Mouse (Mus musculus) intestine, postnatal 0 days (tissue): Measurements from ENCODE around the gene Ociad2. TPM values are rescaled to one million over a fixed set of nuclear protein-coding genes. Genes with fewer than 3 reads are reported as not detected.

Experiments used
- ATAC-seq: fragments of 200-750 bp; cut with Nextera tagmentation; 2 replicates; pipeline ENCODE4 v1.8.0; 2017; ENCODE audit warnings: mild to moderate bottlenecking, moderate TSS enrichment, moderate library complexity
- H3K27ac ChIP-seq: fragments of 300-500 bp; sonication (generic); 2 replicates; pipeline ENCODE4 v1.5.1; 2014; ENCODE audit warnings: mild to moderate bottlenecking, low read depth, low read length, moderate library complexity
- H3K27me3 ChIP-seq: fragments of 300-500 bp; sonication (generic); replicated peaks from 2 replicates; pipeline ENCODE4 v1.6.1; 2014; ENCODE audit warnings: low read length, mixed read lengths; ENCODE audit not compliant: control insufficient read depth, insufficient read depth
- H3K36me3 ChIP-seq: fragments of 300-500 bp; sonication (generic); 2 replicates; pipeline ENCODE4 v1.6.1; 2014; ENCODE audit warnings: mild to moderate bottlenecking, moderate library complexity; ENCODE audit not compliant: control insufficient read depth, insufficient read depth
- H3K4me1 ChIP-seq: fragments of 300-500 bp; sonication (generic); replicated peaks from 2 replicates; pipeline ENCODE4 v1.6.1; 2014; ENCODE audit warnings: antibody characterized with exemption, low read length, mixed read lengths; ENCODE audit not compliant: control insufficient read depth, insufficient read depth
- H3K4me2 ChIP-seq: fragments of 300-500 bp; sonication (generic); replicated peaks from 2 replicates; pipeline ENCODE4 v1.6.1; 2014; ENCODE audit warnings: low read depth, mild to moderate bottlenecking, moderate library complexity
- H3K4me3 ChIP-seq: fragments of 300-500 bp; sonication (generic); 2 replicates; pipeline ENCODE4 v1.5.1; 2014; ENCODE audit warnings: low read depth, low read length
- H3K9ac ChIP-seq: fragments of 300-500 bp; sonication (generic); 2 replicates; pipeline ENCODE4 v1.6.1; 2014; ENCODE audit warnings: mild to moderate bottlenecking, low read depth, low read length
- H3K9me3 ChIP-seq: fragments of 300-500 bp; sonication (generic); 2 replicates; pipeline ENCODE4 v1.6.1; 2016; ENCODE audit warnings: mixed run types; ENCODE audit not compliant: control insufficient read depth
- CTCF ChIP-seq: sonication (generic); IDR thresholded peaks from 2 replicates; pipeline ENCODE4 v1.5.1; 2016; ENCODE audit warnings: low read depth, mild to moderate bottlenecking, control low read depth, antibody characterized with exemption, moderate library complexity
- WGBS: fragments of 180-500 bp; shearing (Covaris S2); extraction: QIAGEN DNeasy Blood & Tissue Kit; methylation state at CpG from one replicate; pipeline ENCODE4 v1.1.7; 2014; 5-methylcytosine and 5-hydroxymethylcytosine counted together
- polyA plus RNA-seq: library from polyadenylated mRNA; unstranded; fragments of >200 nt; fragmentation: Nextera tagmentation; extraction: Ambion mirVana; gene quantifications from 2 replicates; pipeline ENCODE4 v1.2.1, GENCODE M21; 2015

The Ociad2 gene
- polyA plus RNA-seq, 1 experiment from 2014 or later = 225 TPM

DNA sequence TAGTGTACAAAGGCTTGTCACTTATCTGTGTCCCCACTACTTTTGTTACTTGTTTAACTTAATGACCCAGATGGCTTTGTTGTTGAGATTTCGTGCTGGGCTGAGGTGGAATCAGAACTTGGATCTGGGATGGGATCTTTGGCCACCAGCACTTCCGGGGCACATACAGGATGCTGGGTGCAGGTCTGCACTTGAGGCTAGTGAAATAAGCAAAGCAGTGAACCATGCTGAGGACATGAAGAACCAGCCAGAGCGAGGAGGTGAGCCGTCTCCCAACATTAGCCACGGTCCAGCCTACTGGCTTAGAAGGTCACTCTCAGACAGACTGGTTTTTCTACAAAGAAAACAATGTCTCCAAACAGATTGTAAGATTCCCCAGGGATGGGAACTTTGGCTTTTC is 8.7 kb upstream of the Ociad2 start:
- no peaks in the 10 kb centered on the region for H3K27me3 ChIP-seq

DNA sequence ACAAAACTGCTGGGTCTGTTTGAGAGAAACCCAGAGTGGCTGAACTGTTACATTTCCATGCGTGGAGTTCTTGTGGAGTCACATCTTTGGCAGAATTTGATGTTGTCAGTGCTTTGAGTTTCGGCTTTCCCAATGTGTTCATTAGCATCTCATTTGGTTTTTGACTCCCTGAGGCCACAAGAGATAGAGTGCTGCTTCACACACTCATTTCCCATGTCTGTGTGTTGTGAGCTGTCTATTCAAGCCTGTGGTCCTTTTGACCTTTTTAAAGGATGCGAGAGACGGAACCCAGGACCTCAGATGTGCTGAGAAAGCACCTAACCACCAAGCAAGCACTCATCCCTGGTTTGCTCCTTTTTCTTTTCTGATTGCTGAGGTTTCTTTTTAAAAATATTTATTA is 4.4 kb upstream of the Ociad2 start:
- Histone ChIP-seq H3K9me3 (no peaks in the 10 kb centered on the region), H3K4me3 (no peak overlapping the region), H3K4me2 (no peak overlapping the region), H3K36me3 (no peaks in the 10 kb centered on the region), H3K4me1 (no peaks in the 10 kb centered on the region), H3K27ac (no peak overlapping the region), H3K9ac (no peak overlapping the region), H3K27me3 (no peaks in the 10 kb centered on the region)
- TF ChIP-seq CTCF = no peak
- 90% methylated on average over 4 of the region's 4 CpGs for WGBS
- no peak for ATAC-seq

More for the DNA sequence above, 8.7 kb upstream of the Ociad2 start:
- whole genome bisulfite sequencing = 46% methylated on average over 5 of the region's 5 CpGs
- no peak overlapping the region for H3K9ac ChIP-seq
- no peak overlapping the region for H3K4me2 ChIP-seq
- no peak overlapping the region for H3K4me3 ChIP-seq
- no peak for ATAC-seq
- no peaks in the 10 kb centered on the region for H3K9me3 ChIP-seq
- H3K4me1 ChIP-seq = peaks cover 15% of the 10 kb centered on the region
- no peak for TF ChIP-seq CTCF
- H3K36me3 ChIP-seq = no peaks in the 10 kb centered on the region
- H3K27ac ChIP-seq = no peak overlapping the region

DNA sequence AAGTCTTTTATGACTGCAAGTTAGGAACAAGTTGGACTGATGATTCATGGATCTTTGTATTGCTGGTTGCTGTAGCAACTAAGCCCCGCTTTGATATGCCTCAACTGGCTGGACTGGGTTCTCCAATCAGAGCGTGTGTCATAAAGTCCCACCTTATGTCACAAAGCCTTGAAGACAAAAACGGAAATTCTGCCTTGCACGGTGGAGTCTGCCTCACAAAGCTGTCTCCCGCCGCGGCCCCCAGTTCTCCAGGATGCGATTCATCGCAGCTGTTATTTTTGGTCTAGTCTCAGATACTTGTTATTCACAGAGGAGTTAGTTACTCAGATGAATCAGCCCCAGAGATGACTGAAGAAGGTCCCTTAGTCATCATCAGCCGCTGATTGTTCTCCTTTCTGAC is 3.5 kb upstream of the Ociad2 start:
- Histone ChIP-seq H3K27ac (no peak overlapping the region), H3K36me3 (no peaks in the 10 kb centered on the region), H3K4me2 (no peak overlapping the region), H3K27me3 (no peaks in the 10 kb centered on the region), H3K4me1 (no peaks in the 10 kb centered on the region), H3K4me3 (no peak overlapping the region), H3K9ac (no peak overlapping the region), H3K9me3 (no peaks in the 10 kb centered on the region)
- ATAC-seq = peak; percentile 63
- 33% methylated on average over 10 of the region's 10 CpGs for WGBS
- TF ChIP-seq CTCF = no peak

DNA sequence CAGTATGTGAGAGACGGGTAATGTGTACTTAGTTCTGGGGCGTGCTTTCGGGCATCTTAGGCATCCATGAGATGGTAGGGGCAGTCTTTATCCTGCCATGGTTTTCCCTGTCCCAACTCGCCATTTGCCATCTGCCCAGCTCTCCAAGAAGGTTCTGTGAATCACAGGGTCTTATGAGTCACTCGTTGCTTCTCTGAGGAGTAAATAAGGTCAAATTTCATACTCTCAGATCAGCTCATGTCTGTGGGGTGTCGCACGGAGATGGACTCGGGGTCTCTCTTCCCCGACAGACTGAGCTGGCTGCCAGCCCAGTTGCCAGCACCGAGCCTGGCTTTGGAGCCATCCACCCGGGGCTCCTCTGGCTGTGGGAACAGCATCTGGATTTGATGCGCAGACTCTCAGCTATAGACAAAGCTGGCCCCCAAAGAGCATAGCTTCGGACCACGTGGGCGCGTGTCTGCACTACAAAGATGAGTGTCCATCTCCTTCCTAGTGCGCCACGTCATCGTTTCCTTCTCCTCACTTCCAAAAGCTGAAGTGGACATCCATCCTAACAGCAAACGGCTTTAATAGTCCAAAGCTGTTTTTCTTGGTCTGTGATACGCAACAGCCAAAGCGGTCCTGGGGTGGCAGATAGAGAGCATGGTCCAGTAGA is 2.0 kb upstream of the Ociad2 start:
- Histone ChIP-seq H3K4me3 (no peak overlapping the region), H3K9me3 (no peaks in the 10 kb centered on the region), H3K9ac (no peak overlapping the region), H3K4me2 (no peak overlapping the region), H3K27ac (no peak overlapping the region), H3K27me3 (no peaks in the 10 kb centered on the region), H3K36me3 (no peaks in the 10 kb centered on the region), H3K4me1 (0 out of 2 replicates have a peak, but pooled peaks cover 4% of the 10 kb centered on the region)
- WGBS = 84% methylated on average over 22 of the region's 22 CpGs
- ATAC-seq = no peak
- TF ChIP-seq CTCF = no peak

DNA sequence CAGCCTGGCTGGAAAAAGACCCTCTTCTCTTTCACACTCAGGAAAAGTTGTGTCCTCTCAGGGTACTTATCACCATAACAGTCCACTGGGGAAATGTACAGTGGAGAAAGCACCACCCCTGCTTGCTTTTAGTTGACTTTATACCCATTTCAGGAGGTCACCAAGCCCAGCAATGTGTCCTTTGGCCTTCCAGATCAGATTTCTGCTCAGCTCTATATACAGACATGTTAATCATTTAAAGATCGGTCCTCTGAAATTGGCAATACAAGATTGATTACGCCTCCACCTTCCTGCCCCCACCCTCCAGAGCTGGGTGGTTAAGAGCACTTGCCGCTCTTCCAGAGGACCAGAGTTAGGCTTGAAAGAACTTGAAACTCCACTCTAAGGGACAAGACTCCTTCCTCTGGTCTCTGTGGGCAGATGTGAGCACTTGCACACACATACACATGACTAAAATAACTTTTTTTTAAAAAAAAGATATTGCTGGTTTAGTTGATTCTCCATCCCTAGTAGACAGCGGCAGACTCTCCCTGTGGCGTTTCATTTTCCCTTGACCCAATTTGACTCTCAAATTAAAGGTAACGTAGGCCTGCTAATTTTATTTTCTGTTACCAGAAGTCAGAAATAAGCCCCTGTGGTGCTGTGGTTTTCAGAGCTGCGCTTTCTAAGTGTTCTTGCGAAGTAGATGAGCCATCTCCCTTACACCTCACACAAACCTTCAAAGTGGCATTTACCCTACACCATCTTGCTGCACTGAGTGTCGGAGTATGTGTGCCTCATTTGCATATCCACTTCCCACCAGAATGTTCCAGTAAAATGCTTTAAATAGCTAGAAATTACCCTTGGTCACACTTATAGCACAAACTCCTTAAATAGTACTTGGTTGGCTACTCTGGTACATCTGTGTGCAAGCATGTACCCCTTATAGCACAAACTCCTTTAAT is 777 bp downstream of the Ociad2 start:
- no peak overlapping the region for H3K9ac ChIP-seq
- WGBS = 72% methylated on average over 9 of the region's 9 CpGs
- H3K4me3 ChIP-seq = no peak overlapping the region
- peaks cover 11% of the 10 kb centered on the region for H3K4me1 ChIP-seq
- H3K27ac ChIP-seq = no peak overlapping the region
- no peak for ATAC-seq
- H3K27me3 ChIP-seq = no peaks in the 10 kb centered on the region
- no peaks in the 10 kb centered on the region for H3K9me3 ChIP-seq
- no peaks in the 10 kb centered on the region for H3K36me3 ChIP-seq
- H3K4me2 ChIP-seq = no peak overlapping the region
- TF ChIP-seq CTCF = no peak

DNA sequence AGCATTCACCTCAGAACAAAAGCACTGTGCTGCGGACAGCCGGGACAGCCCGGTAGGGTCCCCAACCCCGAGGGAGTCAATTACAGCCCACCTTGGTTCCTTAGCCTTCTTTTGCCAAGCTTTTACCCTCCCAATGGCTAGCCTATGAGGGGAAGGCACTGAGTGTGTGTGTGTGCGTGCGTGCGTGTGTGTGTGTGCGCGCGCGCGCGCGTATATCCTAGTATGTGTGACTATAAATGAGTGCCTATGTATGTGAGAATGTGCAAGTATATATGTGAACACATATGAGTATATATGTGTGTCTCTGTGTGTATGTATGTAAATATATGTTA is 2.0 kb downstream of the Ociad2 start:
- Histone ChIP-seq H3K9me3 (no peaks in the 10 kb centered on the region), H3K9ac (peak overlapping the region; percentile 72; the same call in 1 of the 2 replicates), H3K27ac (peak overlapping the region; percentile 90; the same call in 1 of the 2 replicates), H3K4me2 (peak overlapping the region; percentile 85), H3K27me3 (no peaks in the 10 kb centered on the region), H3K36me3 (peaks cover 3% of the 10 kb centered on the region; the same call in 1 of the 2 replicates), H3K4me1 (peaks cover 15% of the 10 kb centered on the region), H3K4me3 (peak overlapping the region; percentile 65)
- peak; percentile 29; the same call in 1 of the 2 replicates for ATAC-seq
- 43% methylated on average over 14 of the region's 14 CpGs for WGBS
- TF ChIP-seq CTCF = no peak
